Mouse (Mus musculus) lung, embryonic 16.5 days (tissue): ENCODE measurements around the gene Gm49486. TPM values are rescaled to one million over a fixed set of nuclear protein-coding genes. Genes with fewer than 3 reads are reported as not detected.
A peak's percentile ranks its signal among the peaks of the same experiment; 100 is the strongest.

Experiments
- ATAC-seq: fragments of 200-750 bp; cut with Nextera tagmentation; 2 replicates; pipeline ENCODE4 v1.8.0; 2017; ENCODE audit warnings: low read depth, mild to moderate bottlenecking, moderate library complexity
- H3K27ac ChIP-seq: fragments of 300-500 bp; sonication (generic); 2 replicates; pipeline ENCODE4 v1.5.1; 2014; ENCODE audit warnings: mild to moderate bottlenecking, control low read depth, low read length
- H3K27me3 ChIP-seq: fragments of 300-500 bp; sonication (generic); 2 replicates; pipeline ENCODE4 v1.6.1; 2014; ENCODE audit warnings: low read depth, low read length, mixed read lengths; ENCODE audit not compliant: control insufficient read depth, insufficient read depth
- H3K36me3 ChIP-seq: fragments of 300-500 bp; sonication (generic); 2 replicates; pipeline ENCODE4 v1.6.1; 2014; ENCODE audit warnings: low read length; ENCODE audit not compliant: control insufficient read depth, insufficient read depth
- H3K4me1 ChIP-seq: fragments of 300-500 bp; sonication (generic); replicated peaks from 2 replicates; pipeline ENCODE4 v1.6.1; 2014; ENCODE audit warnings: low read length, mixed read lengths; ENCODE audit not compliant: control insufficient read depth, insufficient read depth
- H3K4me2 ChIP-seq: fragments of 300-500 bp; sonication (generic); 2 replicates; pipeline ENCODE4 v1.6.1; 2014; ENCODE audit warnings: low read depth, low read length, control low read depth
- H3K4me3 ChIP-seq: fragments of 300-500 bp; sonication (generic); 2 replicates; pipeline ENCODE4 v1.5.1; 2014; ENCODE audit warnings: mild to moderate bottlenecking, low read length, control low read depth
- H3K9ac ChIP-seq: fragments of 300-500 bp; sonication (generic); 2 replicates; pipeline ENCODE4 v1.6.1; 2014; ENCODE audit warnings: low read length, control low read depth
- H3K9me3 ChIP-seq: fragments of 300-500 bp; sonication (generic); 2 replicates; pipeline ENCODE4 v1.6.1; 2016; ENCODE audit warnings: low read length; ENCODE audit not compliant: control insufficient read depth
- WGBS: fragments of 180-500 bp; shearing (Covaris S2); extraction: QIAGEN DNeasy Blood & Tissue Kit; methylation state at CpG from one replicate; pipeline ENCODE4 v1.1.7; 2014; 5-methylcytosine and 5-hydroxymethylcytosine counted together
- polyA plus RNA-seq: library from polyadenylated mRNA; unstranded; fragments of >200 nt; fragmentation: Nextera tagmentation; extraction: Ambion mirVana; gene quantifications from 2 replicates; pipeline ENCODE4 v1.2.1, GENCODE M21; 2015

The Gm49486 gene
- polyA plus RNA-seq, 1 experiment from 2014 or later, result 0.28 TPM

- H3K4me3 ChIP-seq, result no peak overlapping the region
- H3K9me3 ChIP-seq, result no peaks in the 10 kb centered on the region
- WGBS, result 83% methylated on average over 3 of the region's 3 CpGs
- H3K9ac ChIP-seq, result no peak overlapping the region
- no peaks in the 10 kb centered on the region; the same call in 1 of the 2 replicates for H3K36me3 ChIP-seq
- H3K4me2 ChIP-seq, result no peak overlapping the region
- 0 out of 2 replicates have a peak, but pooled peaks cover 4% of the 10 kb centered on the region for H3K4me1 ChIP-seq
- H3K27me3 ChIP-seq, result no peaks in the 10 kb centered on the region
- H3K27ac ChIP-seq, result no peak overlapping the region
- ATAC-seq, result no peak
Observed at GRCm38 (mm10) chr15:79288387-79288786, 59.2 kb downstream of the Gm49486 start.

DNA sequence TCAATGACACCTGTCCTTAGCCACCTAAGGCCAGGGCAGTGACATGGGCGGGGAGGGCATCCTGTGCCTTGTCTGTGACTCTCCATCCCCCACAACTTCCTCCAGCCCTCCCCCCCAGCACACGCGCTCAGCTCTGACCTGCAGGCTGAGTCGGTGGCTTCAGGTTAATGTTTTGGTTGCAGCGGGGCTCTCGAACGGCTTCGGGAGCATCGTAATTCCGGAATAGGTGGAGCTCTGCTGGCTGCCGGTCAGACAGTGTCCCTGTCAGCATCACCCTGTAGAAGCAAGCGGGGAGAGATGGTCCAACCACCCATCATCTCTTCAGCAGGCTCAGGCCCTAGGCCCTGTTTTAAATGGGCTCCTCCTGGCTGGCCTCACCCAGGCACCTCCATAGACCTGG lies 60.2 kb downstream of the Gm49486 start:
- H3K27me3 ChIP-seq, result no peaks in the 10 kb centered on the region
- 0 out of 2 replicates have a peak, but pooled peaks cover 4% of the 10 kb centered on the region for H3K4me1 ChIP-seq
- H3K4me3 ChIP-seq, result no peak overlapping the region
- no peaks in the 10 kb centered on the region for H3K9me3 ChIP-seq
- no peak overlapping the region for H3K9ac ChIP-seq
- no peak overlapping the region for H3K27ac ChIP-seq
- H3K4me2 ChIP-seq, result no peak overlapping the region
- WGBS, result 76% methylated on average over 12 of the region's 12 CpGs
- ATAC-seq, result no peak
- H3K36me3 ChIP-seq, result no peaks in the 10 kb centered on the region; the same call in 1 of the 2 replicates

DNA sequence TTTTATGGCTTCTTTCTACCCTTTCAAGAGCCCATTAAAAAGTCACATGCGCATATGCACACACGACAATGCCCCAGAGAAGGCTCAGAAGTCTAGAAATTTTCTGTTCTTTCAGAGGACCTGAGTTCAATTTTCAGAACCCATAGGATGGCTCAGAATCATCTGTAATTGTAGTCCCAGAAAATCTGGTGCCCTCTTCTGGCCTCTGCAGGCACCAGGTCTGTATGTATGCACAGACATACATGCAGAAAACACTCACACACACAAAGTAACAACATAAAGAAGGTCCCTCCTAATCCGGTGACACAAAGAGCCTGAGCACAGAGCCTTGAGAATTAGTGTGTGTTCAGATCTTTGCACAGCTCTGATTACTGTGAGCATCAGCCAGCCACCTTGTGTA lies 61.1 kb downstream of the Gm49486 start:
- no peaks in the 10 kb centered on the region; the same call in 1 of the 2 replicates for H3K36me3 ChIP-seq
- no peaks in the 10 kb centered on the region for H3K27me3 ChIP-seq
- H3K4me2 ChIP-seq, result no peak overlapping the region
- ATAC-seq, result no peak
- H3K4me1 ChIP-seq, result 0 out of 2 replicates have a peak, but pooled peaks cover under 1% of the 10 kb centered on the region
- no peak overlapping the region for H3K27ac ChIP-seq
- H3K9me3 ChIP-seq, result no peaks in the 10 kb centered on the region
- H3K4me3 ChIP-seq, result no peak overlapping the region
- H3K9ac ChIP-seq, result no peak overlapping the region
- 76% methylated on average over 3 of the region's 3 CpGs for WGBS

DNA sequence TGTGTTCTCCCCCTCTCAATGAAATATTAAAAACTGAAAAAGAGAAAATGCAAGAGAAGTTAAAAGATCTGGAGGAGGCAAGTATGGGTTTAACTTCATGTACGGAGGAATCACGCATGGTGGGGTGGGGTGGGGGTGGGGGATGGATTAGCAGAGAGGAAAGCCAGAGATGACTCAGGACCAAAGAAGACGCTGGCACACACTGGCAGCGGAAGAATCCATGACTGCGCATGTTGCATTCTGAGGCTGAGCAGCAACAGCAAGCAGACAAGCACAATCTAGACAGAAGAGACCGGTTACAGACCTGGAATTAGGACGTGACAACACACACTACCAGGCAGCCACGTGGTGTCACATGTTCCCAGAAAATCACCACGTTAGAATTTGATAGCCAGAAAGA lies 63.6 kb downstream of the Gm49486 start:
- Histone ChIP-seq H3K27me3 (no peaks in the 10 kb centered on the region), H3K9me3 (no peaks in the 10 kb centered on the region), H3K36me3 (no peaks in the 10 kb centered on the region; the same call in 1 of the 2 replicates), H3K9ac (no peak overlapping the region), H3K4me2 (no peak overlapping the region), H3K4me1 (no peaks in the 10 kb centered on the region), H3K27ac (no peak overlapping the region), H3K4me3 (no peak overlapping the region)
- no peak for ATAC-seq
- 84% methylated on average over 9 of the region's 9 CpGs for WGBS

DNA sequence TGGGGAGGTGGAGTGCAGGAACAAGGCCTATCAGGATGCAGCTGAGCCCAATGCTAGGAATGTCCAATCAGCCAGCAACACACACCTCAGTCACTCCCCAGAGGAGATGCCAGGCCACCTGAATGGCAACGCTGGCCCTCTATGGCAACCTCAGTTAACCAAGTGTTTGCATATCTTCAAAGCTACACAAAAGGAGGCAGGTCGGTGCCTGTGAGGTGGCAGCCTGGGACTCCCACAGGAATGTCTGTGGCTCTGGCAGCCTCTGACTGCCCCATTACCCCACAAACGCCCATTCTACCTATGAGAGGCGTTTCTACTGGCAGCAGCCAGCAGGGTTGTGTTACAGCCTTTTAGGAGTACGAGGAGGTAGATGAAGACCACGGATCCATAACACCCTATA lies 69.4 kb downstream of the Gm49486 start:
- H3K27me3 ChIP-seq, result no peaks in the 10 kb centered on the region
- ATAC-seq, result peak; percentile 50
- no peak overlapping the region for H3K9ac ChIP-seq
- H3K4me2 ChIP-seq, result no peak overlapping the region
- 0 out of 2 replicates have a peak, but pooled peaks cover 4% of the 10 kb centered on the region for H3K36me3 ChIP-seq
- no peak overlapping the region; the same call in 1 of the 2 replicates for H3K27ac ChIP-seq
- H3K4me3 ChIP-seq, result no peak overlapping the region
- H3K9me3 ChIP-seq, result no peaks in the 10 kb centered on the region
- 65% methylated on average over 6 of the region's 6 CpGs for whole genome bisulfite sequencing
- H3K4me1 ChIP-seq, result no peaks in the 10 kb centered on the region

GRCm38 (mm10) chr15:79299563-79300155 lies 70.5 kb downstream of the Gm49486 start:
- Histone ChIP-seq H3K27me3 (no peaks in the 10 kb centered on the region), H3K9ac (no peak overlapping the region), H3K9me3 (no peaks in the 10 kb centered on the region), H3K4me2 (no peak overlapping the region), H3K27ac (no peak overlapping the region), H3K4me3 (no peak overlapping the region), H3K36me3 (0 out of 2 replicates have a peak, but pooled peaks cover 4% of the 10 kb centered on the region), H3K4me1 (no peaks in the 10 kb centered on the region)
- WGBS, result 70% methylated on average over 2 of the region's 2 CpGs
- no peak for ATAC-seq

- WGBS, result 77% methylated on average over 8 of the region's 8 CpGs
- Histone ChIP-seq H3K4me3 (no peak overlapping the region), H3K27me3 (no peaks in the 10 kb centered on the region), H3K9ac (no peak overlapping the region), H3K4me1 (no peaks in the 10 kb centered on the region), H3K9me3 (no peaks in the 10 kb centered on the region), H3K4me2 (no peak overlapping the region), H3K36me3 (peaks cover 8% of the 10 kb centered on the region), H3K27ac (no peak overlapping the region)
- ATAC-seq, result no peak
Observed at GRCm38 (mm10) chr15:79303725-79304124, 74.5 kb downstream of the Gm49486 start.

- H3K4me2 ChIP-seq, result no peak overlapping the region
- no peak overlapping the region for H3K4me3 ChIP-seq
- peak; percentile 70 for ATAC-seq
- no peaks in the 10 kb centered on the region for H3K27me3 ChIP-seq
- no peak overlapping the region for H3K27ac ChIP-seq
- no peak overlapping the region for H3K9ac ChIP-seq
- H3K36me3 ChIP-seq, result peaks cover 8% of the 10 kb centered on the region
- WGBS, result 40% methylated on average over 4 of the region's 5 CpGs
- no peaks in the 10 kb centered on the region for H3K9me3 ChIP-seq
- no peaks in the 10 kb centered on the region for H3K4me1 ChIP-seq
Observed at GRCm38 (mm10) chr15:79304832-79305231, 75.6 kb downstream of the Gm49486 start.

GRCm38 (mm10) chr15:79306043-79306637 lies 76.9 kb downstream of the Gm49486 start:
- Histone ChIP-seq H3K27me3 (no peaks in the 10 kb centered on the region), H3K27ac (no peak overlapping the region), H3K36me3 (peaks cover 11% of the 10 kb centered on the region), H3K4me3 (no peak overlapping the region), H3K4me1 (no peaks in the 10 kb centered on the region), H3K9ac (no peak overlapping the region), H3K4me2 (no peak overlapping the region), H3K9me3 (no peaks in the 10 kb centered on the region)
- ATAC-seq, result no peak
- WGBS, result 72% methylated on average over 23 of the region's 23 CpGs
